Mouse (Mus musculus) spleen, adult 2 months (tissue): ENCODE results near the gene Snx22.

ENCODE experiments used
- CTCF ChIP-seq: fragments of 200-500 bp; IDR thresholded peaks from 2 replicates; pipeline ENCODE4 v1.5.1; 2011; ENCODE audit warnings: mild to moderate bottlenecking, inconsistent platforms; ENCODE audit not compliant: insufficient read depth, insufficient read length, insufficient replicate concordance; ENCODE audit errors: extremely low read depth
- POLR2A ChIP-seq: fragments of 200-500 bp; IDR thresholded peaks from 2 replicates; pipeline ENCODE4 v1.6.1; 2011; ENCODE audit warnings: low read depth, low read length, inconsistent platforms

DNA sequence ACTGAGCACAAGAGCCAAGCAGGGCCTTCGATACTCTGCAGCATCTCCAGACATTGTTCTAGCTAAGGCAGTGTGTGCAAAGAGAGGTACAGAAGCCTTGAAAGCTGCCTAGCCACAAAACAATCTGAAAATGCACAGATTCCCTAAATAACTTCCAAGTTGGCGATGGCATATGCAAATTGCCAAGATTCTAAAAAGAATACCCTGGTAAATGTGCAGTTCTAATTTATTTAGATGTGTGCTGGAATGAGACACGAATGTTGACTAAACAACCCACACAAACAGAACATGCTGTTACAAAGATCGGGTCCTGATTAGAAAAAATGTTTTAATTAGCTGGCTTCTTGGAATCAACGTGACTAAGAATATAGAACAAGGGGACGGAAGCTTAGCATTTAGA lies 33.1 kb upstream of the Snx22 start:
- TF ChIP-seq POLR2A (no peak), CTCF (no peak)
